Mouse (Mus musculus): ENCODE measurements around the gene Tmem165. TPM values are rescaled to one million over a fixed set of nuclear protein-coding genes. Genes with fewer than 3 reads are reported as not detected.

Gene Tmem165
- polyA plus RNA-seq, 1 experiment from 2014 or later, result 62.7 TPM

GRCm38 (mm10) chr5:76149436-76149835, 34.2 kb upstream of the Tmem165 start:
- H3K36me3 ChIP-seq, result peaks cover 27% of the 10 kb centered on the region

GRCm38 (mm10) chr5:76152956-76153355, 30.7 kb upstream of the Tmem165 start:
- 91% methylated on average over 6 of the region's 6 CpGs for WGBS
- H3K36me3 ChIP-seq, result peaks cover 30% of the 10 kb centered on the region
- peaks cover 18% of the 10 kb centered on the region for H3K4me1 ChIP-seq (replicated peaks)
- no peak for ATAC-seq (replicated peaks; ENCODE audit: insufficient number of reproducible peaks, insufficient read depth, low FRiP score, low read depth)
- no peak overlapping the region for H3K4me2 ChIP-seq
- H3K27me3 ChIP-seq, result no peaks in the 10 kb centered on the region
- H3K9me3 ChIP-seq (replicated peaks), result no peaks in the 10 kb centered on the region
- H3K27ac ChIP-seq, result no peak overlapping the region
- H3K9ac ChIP-seq, result no peak overlapping the region
- H3K4me3 ChIP-seq, result no peak overlapping the region

More at GRCm38 (mm10) chr5:76149436-76149835, 34.2 kb upstream of the Tmem165 start:
- 88% methylated on average over 6 of the region's 6 CpGs for WGBS
- Histone ChIP-seq H3K4me1 (replicated peaks) (peaks cover 4% of the 10 kb centered on the region), H3K9me3 (replicated peaks) (no peaks in the 10 kb centered on the region), H3K4me3 (no peak overlapping the region), H3K4me2 (no peak overlapping the region), H3K27ac (no peak overlapping the region), H3K27me3 (no peaks in the 10 kb centered on the region), H3K9ac (no peak overlapping the region)
- no peak for ATAC-seq (replicated peaks; ENCODE audit: insufficient number of reproducible peaks, insufficient read depth, low FRiP score, low read depth)

DNA sequence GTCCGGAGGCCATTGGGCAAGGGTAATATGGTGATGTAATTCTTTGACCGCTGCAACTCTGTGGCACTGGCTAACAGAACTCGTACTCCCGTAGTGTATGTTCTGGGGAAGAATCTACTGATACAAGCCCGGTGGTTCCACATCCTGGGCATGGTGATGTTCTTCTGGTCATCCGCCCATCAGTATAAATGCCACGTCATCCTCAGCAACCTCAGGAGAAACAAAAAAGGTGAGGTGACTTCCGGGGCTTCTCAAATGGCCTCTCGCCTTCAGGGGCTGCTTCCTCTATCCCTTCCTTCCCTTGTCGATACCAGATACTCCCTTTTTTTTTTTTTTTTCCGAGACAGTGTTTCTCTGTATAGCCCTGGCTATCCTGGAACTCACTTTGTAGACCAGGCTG, 30.2 kb upstream of the Tmem165 start:
- Histone ChIP-seq H3K36me3 (peaks cover 30% of the 10 kb centered on the region), H3K9me3 (replicated peaks) (no peaks in the 10 kb centered on the region), H3K4me1 (replicated peaks) (peaks cover 18% of the 10 kb centered on the region), H3K4me2 (no peak overlapping the region), H3K27ac (no peak overlapping the region), H3K27me3 (no peaks in the 10 kb centered on the region), H3K4me3 (no peak overlapping the region), H3K9ac (no peak overlapping the region)
- ATAC-seq (replicated peaks; ENCODE audit: insufficient number of reproducible peaks, insufficient read depth, low FRiP score, low read depth), result no peak
- 89% methylated on average over 11 of the region's 11 CpGs for WGBS

- Histone ChIP-seq H3K4me3 (no peak overlapping the region), H3K27ac (peak overlapping the region; percentile 82), H3K27me3 (no peaks in the 10 kb centered on the region), H3K9me3 (replicated peaks) (no peaks in the 10 kb centered on the region), H3K36me3 (peaks cover 27% of the 10 kb centered on the region), H3K9ac (no peak overlapping the region), H3K4me1 (replicated peaks) (peaks cover 18% of the 10 kb centered on the region), H3K4me2 (peak overlapping the region; percentile 41)
- 50% methylated on average over 21 of the region's 21 CpGs for WGBS
- peak; percentile 89 for ATAC-seq (replicated peaks; ENCODE audit: insufficient number of reproducible peaks, insufficient read depth, low FRiP score, low read depth)
Measured at GRCm38 (mm10) chr5:76154434-76155165, 29.1 kb upstream of the Tmem165 start.

DNA sequence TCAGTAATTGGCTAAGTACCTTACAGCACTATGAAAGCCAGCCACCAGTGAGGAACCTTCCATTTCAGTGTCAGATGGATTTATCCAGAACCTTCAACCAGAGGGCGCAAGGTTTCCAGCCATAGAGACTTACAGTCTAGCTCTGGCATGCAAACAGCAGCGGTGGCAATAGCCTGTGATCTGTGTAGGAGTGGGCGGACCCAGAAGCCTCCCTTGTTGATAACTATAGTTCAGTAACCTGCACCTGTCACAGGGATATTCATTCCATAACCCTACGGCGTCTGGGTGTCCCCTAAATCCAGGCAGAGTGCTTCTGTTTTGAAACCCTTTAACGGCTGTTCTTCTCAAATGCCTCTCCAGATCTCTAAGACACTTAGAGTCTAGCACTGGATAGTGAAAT, 24.1 kb upstream of the Tmem165 start:
- WGBS, result 65% methylated on average over 6 of the region's 6 CpGs
- Histone ChIP-seq H3K9me3 (replicated peaks) (no peaks in the 10 kb centered on the region), H3K4me3 (no peak overlapping the region), H3K4me1 (replicated peaks) (peaks cover 19% of the 10 kb centered on the region), H3K27me3 (no peaks in the 10 kb centered on the region), H3K36me3 (peaks cover 4% of the 10 kb centered on the region; the same call in 1 of the 2 replicates), H3K4me2 (no peak overlapping the region), H3K9ac (no peak overlapping the region), H3K27ac (no peak overlapping the region)
- ATAC-seq (replicated peaks; ENCODE audit: insufficient number of reproducible peaks, insufficient read depth, low FRiP score, low read depth), result no peak

DNA sequence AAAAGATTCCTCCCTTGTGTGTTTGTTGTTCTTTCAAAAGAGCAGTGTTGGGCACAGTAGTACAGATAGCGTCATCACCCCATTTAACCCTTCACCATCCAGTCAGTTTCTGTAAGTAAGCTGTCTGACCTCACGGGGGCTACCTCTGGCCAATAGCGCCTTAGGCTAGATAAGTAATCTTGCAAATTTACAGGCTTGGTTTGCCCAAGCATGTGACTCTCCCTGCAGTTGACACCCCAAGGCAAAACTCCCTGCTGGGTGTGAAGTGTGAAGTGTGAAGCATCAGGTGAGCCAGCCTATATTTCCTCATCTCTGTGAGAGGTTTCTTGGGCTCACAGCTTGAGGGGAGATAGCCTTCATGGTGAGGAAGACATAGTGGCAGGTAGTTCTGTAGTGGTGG, 23.6 kb upstream of the Tmem165 start:
- peaks cover 4% of the 10 kb centered on the region; the same call in 1 of the 2 replicates for H3K36me3 ChIP-seq
- no peak overlapping the region for H3K4me2 ChIP-seq
- 30% methylated on average over 3 of the region's 3 CpGs for WGBS
- H3K4me1 ChIP-seq (replicated peaks), result peaks cover 20% of the 10 kb centered on the region
- no peak overlapping the region for H3K4me3 ChIP-seq
- H3K9ac ChIP-seq, result no peak overlapping the region
- ATAC-seq (replicated peaks; ENCODE audit: insufficient number of reproducible peaks, insufficient read depth, low FRiP score, low read depth), result no peak
- H3K9me3 ChIP-seq (replicated peaks), result no peaks in the 10 kb centered on the region
- H3K27ac ChIP-seq, result no peak overlapping the region
- no peaks in the 10 kb centered on the region for H3K27me3 ChIP-seq

DNA sequence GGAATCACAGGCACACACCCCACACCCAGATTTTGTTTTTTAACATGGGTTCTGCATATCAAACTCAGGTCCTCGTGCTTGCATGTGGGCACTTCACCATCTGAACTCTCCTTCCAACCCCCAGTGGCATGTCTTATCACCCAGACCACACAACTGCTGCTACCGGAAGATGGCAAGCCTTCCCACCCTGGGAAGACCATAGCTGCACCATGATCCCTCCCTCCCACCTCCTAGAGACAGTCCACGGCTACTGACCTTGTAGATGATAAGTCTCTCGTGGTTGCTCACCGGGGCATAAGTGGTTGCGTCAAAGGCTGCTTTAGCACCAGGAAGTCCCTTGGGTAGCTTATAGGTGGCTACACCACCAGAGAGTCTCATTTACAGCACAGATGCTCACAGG, 22.2 kb upstream of the Tmem165 start:
- Histone ChIP-seq H3K9me3 (replicated peaks) (no peaks in the 10 kb centered on the region), H3K36me3 (no peaks in the 10 kb centered on the region), H3K4me3 (no peak overlapping the region), H3K27me3 (no peaks in the 10 kb centered on the region), H3K27ac (no peak overlapping the region), H3K4me2 (no peak overlapping the region), H3K4me1 (replicated peaks) (peaks cover 8% of the 10 kb centered on the region; the same call in 1 of the 2 replicates), H3K9ac (no peak overlapping the region)
- ATAC-seq (replicated peaks; ENCODE audit: insufficient number of reproducible peaks, insufficient read depth, low FRiP score, low read depth), result no peak
- WGBS, result 79% methylated on average over 6 of the region's 6 CpGs

- Histone ChIP-seq H3K4me1 (replicated peaks) (peaks cover 8% of the 10 kb centered on the region; the same call in 1 of the 2 replicates), H3K9ac (no peak overlapping the region), H3K9me3 (replicated peaks) (no peaks in the 10 kb centered on the region), H3K27ac (no peak overlapping the region), H3K36me3 (no peaks in the 10 kb centered on the region), H3K4me3 (no peak overlapping the region), H3K27me3 (no peaks in the 10 kb centered on the region), H3K4me2 (no peak overlapping the region)
- no peak for ATAC-seq (replicated peaks; ENCODE audit: insufficient number of reproducible peaks, insufficient read depth, low FRiP score, low read depth)
- 77% methylated on average over 5 of the region's 5 CpGs for WGBS
Measured at GRCm38 (mm10) chr5:76162926-76163325, 20.8 kb upstream of the Tmem165 start.

DNA sequence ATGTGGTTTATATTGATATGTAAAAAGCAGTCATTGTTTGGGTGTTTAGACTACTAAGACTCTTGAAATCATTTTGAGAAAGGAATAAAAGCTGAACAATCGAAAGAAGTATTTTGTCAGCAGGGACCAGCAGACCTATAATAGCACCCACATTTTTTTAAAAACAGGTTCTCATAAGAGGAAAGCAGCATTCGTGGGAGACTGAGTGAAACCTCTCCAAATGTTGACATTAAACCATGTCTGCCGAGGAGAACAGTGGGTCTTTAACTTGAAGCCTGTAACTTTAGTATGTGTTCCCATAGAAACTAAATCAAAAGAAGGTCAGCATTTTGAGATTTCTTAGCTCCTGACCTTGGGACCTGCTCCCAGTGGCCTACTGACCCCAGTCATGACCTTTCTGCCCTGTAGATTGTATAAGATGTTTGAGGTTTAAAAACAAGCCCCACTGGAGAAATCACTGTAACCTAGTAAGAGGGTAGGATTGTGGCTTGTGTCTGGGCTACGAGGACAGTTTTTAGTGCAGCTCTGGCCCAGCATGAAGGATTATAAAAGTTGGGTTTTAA, 19.8 kb upstream of the Tmem165 start:
- H3K4me3 ChIP-seq, result no peak overlapping the region
- H3K4me2 ChIP-seq, result no peak overlapping the region
- 66% methylated on average over 4 of the region's 4 CpGs for WGBS
- no peak overlapping the region for H3K9ac ChIP-seq
- peaks cover 8% of the 10 kb centered on the region; the same call in 1 of the 2 replicates for H3K4me1 ChIP-seq (replicated peaks)
- H3K36me3 ChIP-seq, result no peaks in the 10 kb centered on the region
- no peaks in the 10 kb centered on the region for H3K27me3 ChIP-seq
- no peaks in the 10 kb centered on the region for H3K9me3 ChIP-seq (replicated peaks)
- ATAC-seq (replicated peaks; ENCODE audit: insufficient number of reproducible peaks, insufficient read depth, low FRiP score, low read depth), result no peak
- no peak overlapping the region for H3K27ac ChIP-seq

DNA sequence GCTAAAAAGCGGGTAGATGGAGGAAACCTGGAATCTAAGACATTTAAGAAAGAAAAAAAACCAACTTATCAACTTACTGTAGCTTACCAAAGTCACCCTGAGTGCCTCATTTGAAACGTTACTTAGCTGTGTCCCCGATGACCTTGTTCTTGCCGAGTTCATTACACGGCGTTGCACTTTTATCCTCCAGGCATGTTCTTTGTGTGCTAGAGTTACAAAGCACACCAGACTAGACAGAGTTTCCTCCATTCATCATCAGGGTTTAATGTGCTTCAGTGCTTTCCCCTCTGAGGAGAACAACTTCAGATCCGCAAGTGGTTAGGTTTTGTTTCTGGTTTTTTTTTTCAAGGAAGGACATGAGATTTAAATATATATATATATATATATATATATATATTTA, 18.9 kb upstream of the Tmem165 start:
- no peak overlapping the region for H3K4me2 ChIP-seq

DNA sequence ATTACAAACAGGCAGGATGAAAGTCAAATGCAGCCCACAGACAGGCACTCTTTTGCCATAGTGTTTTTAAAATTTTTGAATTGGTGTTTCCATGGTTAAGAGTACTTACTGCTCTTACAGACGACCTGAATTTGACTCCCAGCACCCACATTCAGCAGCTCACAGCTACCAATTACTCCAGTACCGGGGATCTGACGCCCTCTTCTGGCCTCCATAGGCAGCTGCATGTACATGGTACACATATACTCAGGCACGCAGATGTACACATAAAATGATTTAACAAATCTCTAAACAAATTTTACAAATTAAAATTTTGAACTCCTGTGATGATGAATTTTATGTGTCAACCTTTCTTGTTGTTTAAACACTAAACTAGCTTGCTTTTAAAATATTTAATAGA, 13.2 kb upstream of the Tmem165 start:
- Histone ChIP-seq H3K4me3 (no peak overlapping the region), H3K4me1 (replicated peaks) (no peaks in the 10 kb centered on the region), H3K9ac (no peak overlapping the region), H3K4me2 (no peak overlapping the region), H3K27ac (no peak overlapping the region), H3K27me3 (no peaks in the 10 kb centered on the region), H3K36me3 (no peaks in the 10 kb centered on the region), H3K9me3 (replicated peaks) (no peaks in the 10 kb centered on the region)
- no peak for ATAC-seq (replicated peaks; ENCODE audit: insufficient number of reproducible peaks, insufficient read depth, low FRiP score, low read depth)
- 75% methylated on average over 4 of the region's 4 CpGs for WGBS

More for the DNA sequence above, 18.9 kb upstream of the Tmem165 start:
- Histone ChIP-seq H3K4me1 (replicated peaks) (peaks cover 6% of the 10 kb centered on the region; the same call in 1 of the 2 replicates), H3K9ac (no peak overlapping the region), H3K27me3 (no peaks in the 10 kb centered on the region), H3K36me3 (no peaks in the 10 kb centered on the region), H3K27ac (no peak overlapping the region), H3K4me3 (no peak overlapping the region), H3K9me3 (replicated peaks) (no peaks in the 10 kb centered on the region)
- ATAC-seq (replicated peaks; ENCODE audit: insufficient number of reproducible peaks, insufficient read depth, low FRiP score, low read depth), result no peak
- WGBS, result 58% methylated on average over 7 of the region's 7 CpGs

DNA sequence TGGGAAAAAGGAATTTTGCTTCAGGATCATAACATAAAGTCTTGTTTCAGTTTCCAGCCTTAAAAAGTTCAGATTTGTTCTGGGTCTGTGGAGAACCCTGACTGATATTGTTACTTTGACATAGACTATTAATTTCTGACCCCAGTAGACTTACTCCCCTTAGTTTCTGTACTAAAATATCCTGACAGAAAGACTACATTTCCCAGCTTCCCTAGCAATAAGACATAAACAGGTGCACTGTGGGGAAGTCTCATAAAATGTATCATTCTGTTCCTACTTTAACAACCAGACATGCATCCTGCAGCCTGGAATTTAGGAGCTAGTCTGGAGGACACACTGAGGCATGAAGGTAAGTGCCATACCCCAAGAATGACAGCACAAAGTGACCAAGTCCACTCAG, 12.6 kb upstream of the Tmem165 start:
- no peak overlapping the region for H3K4me3 ChIP-seq
- no peak overlapping the region for H3K4me2 ChIP-seq
- no peaks in the 10 kb centered on the region for H3K27me3 ChIP-seq
- no peak for ATAC-seq (replicated peaks; ENCODE audit: insufficient number of reproducible peaks, insufficient read depth, low FRiP score, low read depth)
- no peak overlapping the region for H3K9ac ChIP-seq
- no peaks in the 10 kb centered on the region for H3K9me3 ChIP-seq (replicated peaks)
- H3K4me1 ChIP-seq (replicated peaks), result no peaks in the 10 kb centered on the region
- no peak overlapping the region for H3K27ac ChIP-seq
- H3K36me3 ChIP-seq, result no peaks in the 10 kb centered on the region
